Mouse (Mus musculus) right cerebral cortex, adult 18-20 months (tissue): ENCODE measurements around the gene Spata25.
"Not testable (repeated sequence)": the region's sequence is repeated elsewhere in the genome, so short reads cannot be mapped to it uniquely, and the experiment has no call there.

Source experiments
- DNase-seq: peaks from one replicate; pipeline ENCODE4 v3.0.0; 2022; ENCODE audit warnings: mixed read lengths

The Spata25 gene

GRCm38 (mm10) chr2:164804533-164805331 lies 23.6 kb downstream of the Spata25 start, which contains the start of the genes Acot8 and Zswim3:
Gene Acot8 (minus strand): TSS chr2:164804882.
Gene Zswim3 (plus strand): TSS chr2:164805098.
- DNase-seq: peak; percentile 98

- DNase-seq: no peak
Measured at GRCm38 (mm10) chr2:164803921-164804313, 24.4 kb downstream of the Spata25 start.

- no peak for DNase-seq
Measured at GRCm38 (mm10) chr2:164803201-164803920, 25.0 kb downstream of the Spata25 start.

GRCm38 (mm10) chr2:164800252-164801004 lies 27.9 kb downstream of the Spata25 start:
- DNase-seq: no peak

- not testable (repeated sequence) for DNase-seq
Measured at GRCm38 (mm10) chr2:164798554-164798953, 29.8 kb downstream of the Spata25 start.

GRCm38 (mm10) chr2:164795868-164796267 lies 32.5 kb downstream of the Spata25 start:
- no peak for DNase-seq

- DNase-seq: peak; percentile 85
Measured at GRCm38 (mm10) chr2:164794293-164794692, 34.0 kb downstream of the Spata25 start.

GRCm38 (mm10) chr2:164793772-164794171 lies 34.6 kb downstream of the Spata25 start:
- DNase-seq: no peak

- DNase-seq: peak; percentile 59
Measured at GRCm38 (mm10) chr2:164793236-164793635, 35.1 kb downstream of the Spata25 start.

- no peak for DNase-seq
Measured at GRCm38 (mm10) chr2:164792400-164793190, 35.7 kb downstream of the Spata25 start.

GRCm38 (mm10) chr2:164791841-164792261 lies 36.5 kb downstream of the Spata25 start:
- no peak for DNase-seq

GRCm38 (mm10) chr2:164790451-164790850 lies 37.9 kb downstream of the Spata25 start:
- DNase-seq: no peak

- DNase-seq: no peak
Measured at GRCm38 (mm10) chr2:164788411-164788810, 39.9 kb downstream of the Spata25 start.

- DNase-seq: no peak
Measured at GRCm38 (mm10) chr2:164787779-164788178, 40.6 kb downstream of the Spata25 start.

- DNase-seq: no peak
Measured at GRCm38 (mm10) chr2:164787032-164787431, 41.3 kb downstream of the Spata25 start.

GRCm38 (mm10) chr2:164786388-164786885 lies 41.9 kb downstream of the Spata25 start:
- DNase-seq: no peak

GRCm38 (mm10) chr2:164785481-164786387 lies 42.6 kb downstream of the Spata25 start, which contains the start of gene Snx21:
Gene Snx21 (plus strand): TSS chr2:164785823.
- DNase-seq: peak; percentile 92

GRCm38 (mm10) chr2:164784869-164785420 lies 43.4 kb downstream of the Spata25 start:
- no peak for DNase-seq

- no peak for DNase-seq
Measured at GRCm38 (mm10) chr2:164783926-164784581, 44.3 kb downstream of the Spata25 start.

- no peak for DNase-seq
Measured at GRCm38 (mm10) chr2:164781876-164782275, 46.5 kb downstream of the Spata25 start.
